Mouse (Mus musculus): ENCODE measurements at regions not wholly inside any gene's neighbourhood (a gene's known extent, or its start where the extent isn't known, plus 50 kb on each side); places are given as distances from the start of the nearest gene placed in this dataset.

DNA sequence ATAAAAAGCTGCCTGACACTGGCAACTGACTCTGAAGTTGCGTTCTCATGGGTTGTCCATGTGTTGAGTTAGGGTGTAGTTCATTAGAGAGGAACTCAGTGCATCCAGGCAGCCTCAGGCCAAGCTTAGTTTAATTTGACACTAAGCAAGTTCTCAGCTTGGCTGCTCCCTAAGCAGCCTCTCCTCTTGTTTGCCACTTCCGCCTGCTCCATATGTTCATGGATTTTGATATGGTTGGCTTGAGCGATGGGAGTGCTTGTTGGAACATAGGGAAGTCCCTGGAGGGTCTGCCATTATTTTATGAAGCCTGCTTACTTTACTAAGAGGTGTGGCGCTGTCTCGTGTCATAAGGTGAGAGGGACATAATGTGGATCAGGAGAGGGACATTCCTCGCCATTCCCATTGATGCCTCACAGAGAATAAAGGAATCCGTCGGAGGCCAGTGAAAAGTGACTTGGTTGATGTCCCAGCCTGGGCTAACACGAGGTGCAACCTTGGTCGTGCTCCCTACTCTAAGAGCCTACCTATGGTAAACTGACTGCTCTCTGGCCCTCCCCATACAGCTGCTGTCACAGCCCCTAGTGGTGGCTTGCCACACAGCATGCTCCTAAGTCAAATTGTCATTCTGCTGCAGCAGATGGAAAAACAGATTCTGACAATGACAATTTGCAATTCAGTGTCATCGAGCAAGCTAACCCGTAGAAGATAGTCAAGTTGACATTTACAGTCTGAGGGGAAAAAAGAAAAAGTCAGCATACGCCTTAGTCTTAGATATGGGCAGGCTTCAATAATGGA, 104.6 kb downstream of the Pmp22 start:
- no peak for TF ChIP-seq ZC3H11A (IDR thresholded peaks at IDR 0.05; ENCODE audit: borderline replicate concordance, low read depth, low read length)
- TF ChIP-seq HCFC1 (IDR thresholded peaks at IDR 0.05; ENCODE audit: borderline replicate concordance, insufficient read depth, low read length) = no peak
- no peak for TF ChIP-seq ZNF384 (IDR thresholded peaks at IDR 0.05; ENCODE audit: low read depth, low read length)
- no peak for TF ChIP-seq MAFK (IDR thresholded peaks at IDR 0.05; ENCODE audit: insufficient read depth, low read depth, low read length)

Data from ES-E14 (cell line).